Mouse (Mus musculus): ENCODE data around the gene Cry2. TPM values are rescaled to one million over a fixed set of nuclear protein-coding genes. Genes with fewer than 3 reads are reported as not detected.

Gene Cry2
- total RNA-seq, 1 experiment from 2014 or later, result 7.3 TPM

- no peak for ATAC-seq (replicated peaks; ENCODE audit: insufficient number of reproducible peaks, low FRiP score, low TSS enrichment, poor library complexity, severe bottlenecking)
Observed at GRCm38 (mm10) chr2:92447121-92447740, 13.4 kb upstream of the Cry2 start.

GRCm38 (mm10) chr2:92446656-92447055 is 12.8 kb upstream of the Cry2 start:
- ATAC-seq (replicated peaks; ENCODE audit: insufficient number of reproducible peaks, low FRiP score, low TSS enrichment, poor library complexity, severe bottlenecking), result no peak

- ATAC-seq (replicated peaks; ENCODE audit: insufficient number of reproducible peaks, low FRiP score, low TSS enrichment, poor library complexity, severe bottlenecking), result no peak
Observed at GRCm38 (mm10) chr2:92445890-92446289, 12.0 kb upstream of the Cry2 start.

- no peak for ATAC-seq (replicated peaks; ENCODE audit: insufficient number of reproducible peaks, low FRiP score, low TSS enrichment, poor library complexity, severe bottlenecking)
Observed at GRCm38 (mm10) chr2:92444376-92444775, 10.5 kb upstream of the Cry2 start.

DNA sequence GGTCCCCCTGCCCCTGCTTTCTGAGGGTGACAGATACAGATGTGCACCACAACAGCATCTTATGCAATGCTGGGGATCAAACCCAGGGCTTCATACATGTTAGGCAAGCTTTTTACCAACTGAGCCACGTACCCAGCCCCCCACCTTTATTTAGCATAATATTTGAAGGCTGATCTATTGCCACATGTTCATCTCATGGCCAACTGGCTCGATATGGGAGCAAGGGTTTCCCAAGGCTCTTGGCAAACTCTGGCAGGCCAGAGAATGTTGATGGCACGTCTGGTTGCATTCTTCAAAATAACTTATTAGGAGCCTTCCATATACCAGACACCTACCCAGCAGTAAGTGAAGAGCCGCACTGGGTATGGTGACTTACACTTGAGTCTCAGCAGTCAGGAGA is 9.5 kb upstream of the Cry2 start:
- no peak for ATAC-seq (replicated peaks; ENCODE audit: insufficient number of reproducible peaks, low FRiP score, low TSS enrichment, poor library complexity, severe bottlenecking)

DNA sequence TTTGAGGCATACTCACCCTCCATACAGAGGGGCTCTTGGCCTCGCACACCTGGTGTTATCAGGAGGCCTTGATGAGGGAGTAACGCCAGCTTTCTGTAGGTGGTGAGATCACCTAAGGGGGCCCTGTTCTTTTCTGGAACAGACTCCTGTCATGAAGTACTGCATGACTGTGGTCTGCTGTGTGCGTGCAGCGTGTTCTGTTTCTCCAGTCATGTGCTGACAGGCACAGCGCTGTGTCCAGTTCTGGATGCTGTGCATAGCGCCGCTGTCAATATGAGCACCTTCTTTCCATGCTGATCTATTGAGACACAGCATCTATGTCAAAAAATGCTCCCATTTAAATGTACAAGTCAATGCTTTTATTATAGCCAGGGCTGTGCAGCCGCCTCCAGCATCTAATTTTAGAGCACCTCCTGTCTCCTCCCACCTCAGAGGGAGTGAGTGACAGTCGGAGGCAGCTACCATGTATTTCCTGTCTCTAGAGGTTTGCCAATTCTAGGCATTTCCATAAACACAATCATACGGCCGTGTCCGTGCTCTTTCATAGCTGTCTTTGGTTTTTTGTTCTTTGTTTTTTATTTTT is 8.7 kb upstream of the Cry2 start:
- ATAC-seq (replicated peaks; ENCODE audit: insufficient number of reproducible peaks, low FRiP score, low TSS enrichment, poor library complexity, severe bottlenecking), result no peak

- ATAC-seq (replicated peaks; ENCODE audit: insufficient number of reproducible peaks, low FRiP score, low TSS enrichment, poor library complexity, severe bottlenecking), result no peak
Observed at GRCm38 (mm10) chr2:92440432-92440831, 6.6 kb upstream of the Cry2 start.

- ATAC-seq (replicated peaks; ENCODE audit: insufficient number of reproducible peaks, low FRiP score, low TSS enrichment, poor library complexity, severe bottlenecking), result no peak
Observed at GRCm38 (mm10) chr2:92438567-92438966, 4.7 kb upstream of the Cry2 start.

GRCm38 (mm10) chr2:92437875-92438274 is 4.0 kb upstream of the Cry2 start:
- peak; percentile 63; the same call in 1 of the 2 replicates for ATAC-seq (replicated peaks; ENCODE audit: insufficient number of reproducible peaks, low FRiP score, low TSS enrichment, poor library complexity, severe bottlenecking)

GRCm38 (mm10) chr2:92437366-92437765 is 3.5 kb upstream of the Cry2 start:
- no peak for ATAC-seq (replicated peaks; ENCODE audit: insufficient number of reproducible peaks, low FRiP score, low TSS enrichment, poor library complexity, severe bottlenecking)

DNA sequence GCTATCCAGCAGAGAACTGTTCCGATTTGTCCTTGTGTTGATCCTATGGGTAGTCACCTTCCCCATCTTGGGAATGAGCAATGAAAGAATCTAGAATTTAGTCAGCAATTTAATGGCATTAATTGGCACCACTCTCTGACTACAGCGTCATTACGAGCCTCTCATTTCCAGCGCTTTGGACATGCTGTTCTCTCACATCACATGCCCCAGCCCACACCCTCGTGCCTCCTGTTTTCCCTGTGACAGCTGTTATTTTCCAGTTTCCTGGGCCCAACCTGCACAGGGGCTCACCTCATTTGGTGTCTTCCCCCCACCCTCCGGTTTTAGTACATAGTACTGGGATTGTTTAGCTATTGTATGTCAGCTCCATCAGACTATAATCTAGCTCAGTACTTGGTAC is 1.2 kb upstream of the Cry2 start:
- no peak for ATAC-seq (replicated peaks; ENCODE audit: insufficient number of reproducible peaks, low FRiP score, low TSS enrichment, poor library complexity, severe bottlenecking)

DNA sequence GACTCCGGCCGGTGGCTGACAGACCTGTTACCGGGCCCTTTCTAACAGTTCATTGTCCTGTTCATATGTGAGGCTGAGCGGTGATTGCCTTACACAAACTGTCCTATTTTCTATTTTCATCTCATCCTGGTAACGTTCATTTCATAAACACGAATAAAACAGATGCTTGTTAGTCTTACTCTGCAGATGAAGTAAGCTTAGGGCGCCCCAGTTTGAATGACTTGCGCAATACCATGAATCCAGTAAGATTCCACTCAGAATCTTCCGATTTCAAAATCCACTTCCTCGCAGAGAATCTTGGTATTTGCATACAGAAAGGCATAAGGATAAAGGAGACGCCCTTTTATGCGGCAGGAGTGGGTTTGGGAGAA is 517 bp upstream of the Cry2 start:
- no peak for ATAC-seq (replicated peaks; ENCODE audit: insufficient number of reproducible peaks, low FRiP score, low TSS enrichment, poor library complexity, severe bottlenecking)

DNA sequence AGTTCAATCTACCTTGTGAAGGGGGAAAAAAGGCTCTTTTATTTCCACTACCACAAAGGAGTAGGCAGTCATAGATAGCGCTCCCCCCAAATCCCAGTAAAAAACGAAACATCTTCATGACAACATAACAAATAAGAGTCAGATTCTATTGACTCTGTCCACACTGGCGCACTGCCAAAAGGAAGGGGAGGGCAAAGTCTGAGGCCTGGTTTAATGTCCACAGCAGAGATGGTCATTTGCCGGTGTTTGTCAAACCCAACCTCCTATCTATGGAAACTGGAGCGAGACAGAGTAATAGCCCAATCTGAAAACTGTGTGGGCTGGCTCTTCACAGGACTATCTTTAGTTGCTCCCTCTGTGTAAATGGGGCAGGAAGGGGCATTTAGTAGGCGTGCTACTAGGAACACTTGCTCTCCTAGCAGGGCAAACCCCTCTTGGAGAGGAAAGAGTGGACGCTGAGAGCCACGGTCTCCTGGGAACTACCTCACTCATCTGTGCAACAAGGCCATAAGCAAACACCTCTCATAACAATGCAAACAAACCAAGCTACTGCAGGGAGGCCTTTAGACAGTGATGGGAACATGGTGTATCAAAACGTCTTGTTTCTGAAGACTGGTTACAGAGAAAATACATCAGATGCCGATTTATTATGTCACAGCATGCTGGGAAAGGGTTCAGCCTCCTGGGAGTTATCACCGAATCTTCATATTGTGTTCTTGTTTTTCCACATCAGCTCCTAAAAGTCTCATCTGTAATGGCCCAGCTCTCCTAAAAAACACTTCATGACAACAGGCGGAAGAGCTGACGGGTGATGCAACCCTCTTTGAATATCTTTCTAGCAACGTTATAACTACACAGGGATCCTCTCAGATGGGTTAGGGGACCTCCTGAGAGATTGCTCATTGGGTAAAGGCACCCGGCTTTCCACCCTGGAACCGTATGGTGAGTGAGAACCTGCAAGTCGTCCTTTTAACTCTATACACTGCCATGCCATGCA is 1.2 kb downstream of the Cry2 start:
- no peak for ATAC-seq (replicated peaks; ENCODE audit: insufficient number of reproducible peaks, low FRiP score, low TSS enrichment, poor library complexity, severe bottlenecking)

GRCm38 (mm10) chr2:92431611-92432179 is 2.1 kb downstream of the Cry2 start:
- ATAC-seq (replicated peaks; ENCODE audit: insufficient number of reproducible peaks, low FRiP score, low TSS enrichment, poor library complexity, severe bottlenecking), result no peak

DNA sequence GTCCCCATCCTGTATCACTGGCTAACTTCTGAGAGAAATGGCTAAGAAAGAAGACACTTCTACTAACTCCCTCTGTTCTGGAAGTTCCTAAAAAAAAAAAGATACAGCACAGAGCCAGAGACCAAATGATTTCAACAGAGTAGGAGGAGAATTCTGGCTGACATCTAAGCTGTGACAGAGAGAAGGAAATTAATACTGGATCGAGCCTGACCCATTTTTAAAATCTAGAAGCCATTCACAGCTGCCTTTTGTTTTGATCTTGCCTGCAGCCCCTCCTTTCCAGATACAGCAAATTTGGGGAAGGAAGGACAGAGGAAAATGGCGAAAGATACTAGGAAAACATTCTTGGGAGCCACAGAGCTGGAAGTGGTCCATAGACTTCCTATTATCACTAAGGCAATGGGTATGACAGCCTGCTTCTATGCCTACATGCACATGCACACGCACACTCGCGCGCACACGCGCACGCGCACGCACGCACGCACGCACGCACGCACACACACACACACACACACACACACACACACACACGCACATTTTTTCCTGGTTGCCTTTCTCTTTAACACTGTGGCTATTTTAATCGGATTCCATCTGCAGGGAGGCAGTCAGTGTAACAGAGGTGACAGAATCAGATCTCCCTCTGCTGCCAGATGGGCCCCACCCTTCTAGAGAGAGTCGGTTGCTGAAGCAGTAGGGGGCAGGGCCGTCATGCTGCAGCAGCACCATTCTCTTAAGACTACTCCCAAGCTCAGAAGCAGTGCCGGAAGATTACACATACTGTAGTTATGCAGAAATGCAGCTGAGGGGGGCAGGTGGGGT is 2.9 kb downstream of the Cry2 start:
- no peak for ATAC-seq (replicated peaks; ENCODE audit: insufficient number of reproducible peaks, low FRiP score, low TSS enrichment, poor library complexity, severe bottlenecking)

DNA sequence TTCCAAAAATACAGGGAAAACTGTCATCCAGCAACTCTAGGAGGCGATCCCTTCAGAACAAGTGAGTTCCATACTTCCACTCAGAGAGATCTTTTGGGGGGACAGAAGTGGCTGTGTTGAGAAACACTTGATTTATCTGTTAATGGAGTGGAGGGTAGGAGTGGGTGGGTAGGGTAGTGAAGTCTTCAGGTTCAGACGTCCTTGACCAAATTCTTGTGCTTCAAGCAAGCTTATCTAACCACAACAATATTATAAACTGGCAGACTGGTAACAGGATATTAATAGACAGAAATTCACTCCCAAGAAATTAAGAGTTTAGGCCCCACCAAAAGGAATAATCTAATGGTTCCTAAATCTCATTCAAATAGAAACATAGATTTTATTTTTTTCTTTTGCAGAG is 3.8 kb downstream of the Cry2 start:
- ATAC-seq (replicated peaks; ENCODE audit: insufficient number of reproducible peaks, low FRiP score, low TSS enrichment, poor library complexity, severe bottlenecking), result no peak

DNA sequence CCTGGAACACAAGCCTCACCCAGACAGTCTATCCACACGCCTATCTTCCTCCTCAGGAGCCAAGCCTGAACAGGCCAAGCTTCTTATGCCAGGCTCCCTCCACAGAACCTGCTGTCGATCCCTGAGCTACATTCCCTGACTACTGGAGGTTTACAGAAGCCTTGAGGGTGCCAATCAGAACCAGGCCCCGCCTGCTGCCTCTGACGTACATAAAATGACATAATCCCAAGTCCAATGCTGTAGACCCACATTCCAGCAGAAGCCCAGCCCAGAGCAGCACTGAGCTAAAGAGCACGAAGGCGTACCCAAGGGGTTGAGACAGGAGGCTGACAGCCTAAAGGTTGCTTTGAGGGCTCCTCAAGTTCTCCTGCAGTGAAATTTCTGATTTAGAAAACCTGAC is 6.0 kb downstream of the Cry2 start:
- no peak for ATAC-seq (replicated peaks; ENCODE audit: insufficient number of reproducible peaks, low FRiP score, low TSS enrichment, poor library complexity, severe bottlenecking)

- ATAC-seq (replicated peaks; ENCODE audit: insufficient number of reproducible peaks, low FRiP score, low TSS enrichment, poor library complexity, severe bottlenecking), result no peak
Observed at GRCm38 (mm10) chr2:92426426-92426825, 7.4 kb downstream of the Cry2 start.

- ATAC-seq (replicated peaks; ENCODE audit: insufficient number of reproducible peaks, low FRiP score, low TSS enrichment, poor library complexity, severe bottlenecking), result no peak
Observed at GRCm38 (mm10) chr2:92425366-92425765, 8.5 kb downstream of the Cry2 start.

All from monocyte, adult 5-6 weeks (primary cell).